Mouse (Mus musculus): Measurements from ENCODE around the gene Dpyd. TPM values are rescaled to one million over a fixed set of nuclear protein-coding genes. Genes with fewer than 3 reads are reported as not detected.

Gene Dpyd
- polyA plus RNA-seq, 1 experiment from 2014 or later: 10.7 TPM

DNA sequence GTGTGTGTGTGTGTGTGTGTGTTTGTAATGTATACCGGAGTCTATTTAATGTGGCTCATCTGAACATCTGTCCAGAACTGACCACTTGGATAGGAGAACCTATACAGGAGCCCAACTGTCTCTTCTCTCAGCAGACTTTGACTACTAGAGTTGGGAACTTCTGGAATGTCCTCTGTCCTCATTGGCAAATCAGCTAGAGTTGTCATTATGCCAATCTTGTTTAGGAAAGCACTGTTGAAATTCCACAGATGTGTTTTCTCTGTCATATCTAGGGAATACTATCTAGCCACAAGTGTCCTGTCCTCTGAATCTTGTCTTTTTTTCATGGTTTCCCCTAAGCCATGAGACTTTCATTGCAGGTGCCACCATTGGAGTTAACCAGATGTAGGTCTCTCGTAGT lies 718.7 kb downstream of the Dpyd start:
- Histone ChIP-seq H3K4me3 (ENCODE audit: low read depth, low read length) (no peak overlapping the region), H3K27me3 (replicated peaks; ENCODE audit: control insufficient read depth, insufficient read depth, low read length) (no peaks in the 10 kb centered on the region), H3K9ac (ENCODE audit: low read length) (no peak overlapping the region), H3K9me3 (ENCODE audit: control insufficient read depth, low read length) (no peaks in the 10 kb centered on the region), H3K27ac (ENCODE audit: low read depth) (no peak overlapping the region), H3K4me2 (ENCODE audit: low read length) (no peak overlapping the region), H3K36me3 (ENCODE audit: control insufficient read depth, insufficient read depth, low read length) (no peaks in the 10 kb centered on the region), H3K4me1 (replicated peaks; ENCODE audit: control insufficient read depth, insufficient read depth, low read length) (no peaks in the 10 kb centered on the region)
- WGBS: 87% methylated on average over 2 of the region's 2 CpGs
- no peak for DNase-seq (ENCODE audit: low spot score)
- ATAC-seq (replicated peaks; ENCODE audit: low FRiP score, low TSS enrichment, low read depth): no peak

DNA sequence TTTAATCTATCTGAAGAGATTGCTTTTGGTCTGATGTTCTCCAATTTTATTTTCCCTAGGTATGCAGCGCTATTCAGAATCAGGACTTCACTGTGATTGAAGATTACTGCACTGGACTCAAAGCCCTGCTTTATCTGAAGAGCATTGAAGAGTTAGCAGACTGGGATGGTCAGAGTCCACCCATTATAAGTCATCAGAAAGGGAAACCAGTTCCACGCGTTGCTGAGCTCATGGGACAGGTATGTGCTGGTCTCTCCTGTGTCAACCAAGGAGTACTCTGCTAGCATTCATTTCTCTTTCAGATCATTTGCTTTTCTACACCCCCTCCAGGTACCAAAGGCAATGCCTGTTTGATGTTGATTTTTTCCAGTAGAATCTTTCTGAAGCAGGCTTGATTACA lies 752.8 kb downstream of the Dpyd start:
- no peak for ATAC-seq (replicated peaks; ENCODE audit: low FRiP score, low TSS enrichment, low read depth)
- WGBS: 78% methylated on average over 3 of the region's 3 CpGs
- H3K9ac ChIP-seq (ENCODE audit: low read length): no peak overlapping the region
- no peak overlapping the region for H3K4me2 ChIP-seq (ENCODE audit: low read length)
- DNase-seq (ENCODE audit: low spot score): no peak
- no peaks in the 10 kb centered on the region for H3K36me3 ChIP-seq (ENCODE audit: control insufficient read depth, insufficient read depth, low read length)
- H3K4me1 ChIP-seq (replicated peaks; ENCODE audit: control insufficient read depth, insufficient read depth, low read length): no peaks in the 10 kb centered on the region
- H3K9me3 ChIP-seq (ENCODE audit: control insufficient read depth, low read length): no peaks in the 10 kb centered on the region
- no peak overlapping the region for H3K27ac ChIP-seq (ENCODE audit: low read depth)
- no peaks in the 10 kb centered on the region for H3K27me3 ChIP-seq (replicated peaks; ENCODE audit: control insufficient read depth, insufficient read depth, low read length)
- no peak overlapping the region for H3K4me3 ChIP-seq (ENCODE audit: low read depth, low read length)

DNA sequence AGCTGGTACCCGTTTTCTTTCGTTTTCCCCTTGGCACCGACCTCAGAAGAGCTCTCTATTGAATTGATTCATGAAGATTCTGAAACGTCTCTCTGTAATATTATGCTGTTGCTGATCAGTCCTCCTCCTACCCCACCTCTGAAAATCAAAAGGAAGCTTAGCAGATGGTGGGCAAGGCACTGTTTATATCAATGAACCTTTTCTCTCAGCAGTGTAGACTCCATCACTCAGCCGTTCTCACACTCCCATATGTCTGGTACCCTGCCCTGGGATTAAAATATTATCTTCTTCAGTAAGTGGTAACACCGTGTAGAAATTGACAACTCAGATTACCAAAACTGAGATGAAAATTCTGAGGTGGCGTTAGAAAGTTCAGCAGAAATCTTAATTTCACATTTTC lies 767.1 kb downstream of the Dpyd start:
- Histone ChIP-seq H3K27me3 (replicated peaks; ENCODE audit: control insufficient read depth, insufficient read depth, low read length) (no peaks in the 10 kb centered on the region), H3K9ac (ENCODE audit: low read length) (no peak overlapping the region), H3K4me3 (ENCODE audit: low read depth, low read length) (no peak overlapping the region), H3K27ac (ENCODE audit: low read depth) (no peak overlapping the region), H3K4me2 (ENCODE audit: low read length) (no peak overlapping the region), H3K36me3 (ENCODE audit: control insufficient read depth, insufficient read depth, low read length) (no peaks in the 10 kb centered on the region), H3K4me1 (replicated peaks; ENCODE audit: control insufficient read depth, insufficient read depth, low read length) (no peaks in the 10 kb centered on the region), H3K9me3 (ENCODE audit: control insufficient read depth, low read length) (no peaks in the 10 kb centered on the region)
- ATAC-seq (replicated peaks; ENCODE audit: low FRiP score, low TSS enrichment, low read depth) (no peak), DNase-seq (ENCODE audit: low spot score) (no peak)
- 72% methylated on average over 7 of the region's 7 CpGs for WGBS

DNA sequence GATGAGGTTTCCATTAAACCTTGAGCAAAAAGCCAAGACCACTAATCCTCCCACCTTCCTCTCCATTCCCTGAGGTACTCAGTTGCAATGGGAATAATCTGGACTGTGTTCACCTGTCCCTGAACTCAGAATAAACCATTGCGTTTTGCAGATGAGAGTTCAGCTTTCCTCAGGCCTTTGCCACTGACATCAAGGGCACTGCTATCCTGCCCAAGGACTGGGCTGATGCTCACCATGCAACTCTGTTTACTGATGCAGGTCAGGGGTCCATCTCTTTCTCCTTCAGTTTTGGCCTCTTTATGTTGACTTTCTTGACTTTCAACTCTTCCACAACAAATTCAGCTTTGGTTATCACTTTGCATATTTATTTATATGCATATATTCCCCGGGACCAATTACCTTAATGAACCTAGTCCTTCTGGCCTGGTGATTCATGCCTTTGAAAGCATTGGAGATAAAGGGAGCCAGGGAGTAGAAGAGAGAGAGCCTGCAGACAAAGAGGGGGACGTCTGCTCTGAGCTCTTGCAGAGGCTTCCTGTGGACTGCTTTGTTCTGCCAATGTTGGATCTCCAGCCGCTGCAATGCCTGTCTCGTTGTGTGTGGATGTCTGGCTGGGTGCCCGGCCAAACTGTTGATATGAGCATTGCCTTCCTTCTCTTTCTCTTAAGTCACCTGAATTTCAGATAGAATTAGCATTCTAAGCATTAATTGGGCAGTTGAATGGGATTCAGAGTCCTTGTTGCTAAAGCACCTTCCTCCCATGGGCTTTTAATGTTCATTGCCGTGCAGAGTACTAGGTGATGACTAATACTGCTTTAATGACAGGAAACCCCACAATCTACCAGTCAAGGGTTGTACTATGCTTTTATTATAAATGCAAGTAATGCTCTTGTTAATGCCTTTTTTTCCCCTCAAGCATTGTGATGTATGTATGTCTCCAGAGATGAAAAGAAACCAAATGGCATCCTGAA lies 771.7 kb downstream of the Dpyd start:
- Histone ChIP-seq H3K36me3 (ENCODE audit: control insufficient read depth, insufficient read depth, low read length) (no peaks in the 10 kb centered on the region), H3K9me3 (ENCODE audit: control insufficient read depth, low read length) (no peaks in the 10 kb centered on the region), H3K27ac (ENCODE audit: low read depth) (no peak overlapping the region), H3K4me1 (replicated peaks; ENCODE audit: control insufficient read depth, insufficient read depth, low read length) (no peaks in the 10 kb centered on the region), H3K9ac (ENCODE audit: low read length) (no peak overlapping the region), H3K27me3 (replicated peaks; ENCODE audit: control insufficient read depth, insufficient read depth, low read length) (no peaks in the 10 kb centered on the region), H3K4me2 (ENCODE audit: low read length) (no peak overlapping the region), H3K4me3 (ENCODE audit: low read depth, low read length) (no peak overlapping the region)
- WGBS: 49% methylated on average over 7 of the region's 7 CpGs
- DNase-seq (ENCODE audit: low spot score): no peak
- no peak for ATAC-seq (replicated peaks; ENCODE audit: low FRiP score, low TSS enrichment, low read depth)

DNA sequence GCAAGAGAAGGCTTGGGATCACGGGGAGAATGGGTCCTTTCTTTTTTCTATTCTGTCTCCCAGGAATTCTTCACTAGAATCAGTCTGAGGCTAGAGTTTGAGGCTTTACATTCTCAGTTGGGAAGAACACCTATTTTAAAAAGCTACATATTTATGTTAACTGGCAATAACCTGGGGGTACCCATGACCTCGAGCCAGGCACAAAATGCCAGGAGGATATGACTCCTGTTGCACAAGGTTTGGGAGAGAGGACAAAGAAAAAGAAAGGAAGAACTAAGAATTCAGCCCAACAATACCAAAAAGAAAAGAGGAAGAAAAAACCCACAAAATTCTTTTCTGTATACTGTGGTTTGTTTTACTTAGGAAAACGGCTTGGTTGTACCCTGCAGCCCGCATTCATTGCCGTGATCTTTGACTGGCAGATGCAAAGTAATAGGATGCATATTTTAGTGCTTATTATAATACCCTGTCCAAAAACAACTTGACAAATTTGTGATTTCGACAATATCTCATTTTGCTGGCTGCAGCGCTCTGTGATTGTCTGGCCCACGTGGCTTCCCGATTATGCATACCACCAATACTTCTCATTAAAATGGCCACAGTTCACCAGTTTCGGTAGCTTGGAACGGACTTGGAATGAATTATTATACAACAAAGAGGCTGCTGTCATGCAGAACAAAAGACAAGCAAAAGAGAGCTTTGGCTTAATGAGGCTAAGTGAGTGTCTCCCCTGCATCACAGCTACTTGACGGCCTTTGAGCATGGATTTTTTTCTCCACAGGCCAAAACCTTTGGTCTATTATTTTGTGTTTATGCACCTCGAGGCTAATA lies 799.8 kb downstream of the Dpyd start:
- Histone ChIP-seq H3K4me3 (ENCODE audit: low read depth, low read length) (no peak overlapping the region), H3K9me3 (ENCODE audit: control insufficient read depth, low read length) (no peaks in the 10 kb centered on the region), H3K9ac (ENCODE audit: low read length) (no peak overlapping the region), H3K27me3 (replicated peaks; ENCODE audit: control insufficient read depth, insufficient read depth, low read length) (no peaks in the 10 kb centered on the region), H3K4me1 (replicated peaks; ENCODE audit: control insufficient read depth, insufficient read depth, low read length) (no peaks in the 10 kb centered on the region), H3K4me2 (ENCODE audit: low read length) (no peak overlapping the region), H3K36me3 (ENCODE audit: control insufficient read depth, insufficient read depth, low read length) (no peaks in the 10 kb centered on the region), H3K27ac (ENCODE audit: low read depth) (no peak overlapping the region)
- ATAC-seq (replicated peaks; ENCODE audit: low FRiP score, low TSS enrichment, low read depth) (no peak), DNase-seq (ENCODE audit: low spot score) (no peak)
- 83% methylated on average over 13 of the region's 13 CpGs for WGBS

DNA sequence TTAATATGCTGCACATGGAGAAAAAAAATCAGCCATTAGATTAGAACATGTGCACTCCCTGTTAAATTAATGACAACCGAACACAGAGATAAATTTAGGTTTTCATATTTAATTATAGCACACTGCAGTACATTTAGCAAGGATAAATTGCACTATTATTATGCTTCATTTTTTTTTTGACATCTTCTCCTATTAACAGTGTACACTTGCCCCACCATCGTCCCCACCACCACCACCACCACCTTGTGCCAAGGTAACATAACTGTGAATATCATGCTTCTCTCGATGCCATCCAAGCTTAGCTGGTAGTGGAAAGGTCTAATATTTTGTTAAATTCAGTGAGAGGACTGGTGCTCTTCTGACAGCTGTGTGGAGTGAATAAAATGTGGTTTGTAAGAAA lies 800.5 kb downstream of the Dpyd start:
- Histone ChIP-seq H3K27me3 (replicated peaks; ENCODE audit: control insufficient read depth, insufficient read depth, low read length) (no peaks in the 10 kb centered on the region), H3K9me3 (ENCODE audit: control insufficient read depth, low read length) (no peaks in the 10 kb centered on the region), H3K9ac (ENCODE audit: low read length) (no peak overlapping the region), H3K4me3 (ENCODE audit: low read depth, low read length) (no peak overlapping the region), H3K36me3 (ENCODE audit: control insufficient read depth, insufficient read depth, low read length) (no peaks in the 10 kb centered on the region), H3K27ac (ENCODE audit: low read depth) (no peak overlapping the region), H3K4me2 (ENCODE audit: low read length) (no peak overlapping the region), H3K4me1 (replicated peaks; ENCODE audit: control insufficient read depth, insufficient read depth, low read length) (no peaks in the 10 kb centered on the region)
- ATAC-seq (replicated peaks; ENCODE audit: low FRiP score, low TSS enrichment, low read depth) (no peak), DNase-seq (ENCODE audit: low spot score) (no peak)
- 84% methylated on average over 3 of the region's 3 CpGs for WGBS

DNA sequence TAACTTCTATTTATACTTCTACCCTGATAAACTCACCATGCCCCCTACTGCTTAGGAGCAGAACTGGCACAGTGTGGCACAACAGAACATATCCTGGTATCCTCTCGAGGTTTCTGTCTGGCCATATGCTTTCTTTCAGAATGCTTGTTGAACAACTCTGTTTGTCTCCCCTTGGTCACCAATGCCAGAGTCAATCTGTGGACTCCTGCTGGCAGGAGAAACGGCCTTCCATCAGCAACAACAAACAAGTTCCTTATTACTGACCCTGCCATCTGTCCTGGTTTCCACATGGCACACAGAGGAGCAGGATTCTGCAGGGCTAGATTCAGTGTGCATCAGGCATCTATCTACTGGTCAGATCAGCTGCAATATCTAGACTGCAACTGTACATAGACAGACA lies 807.0 kb downstream of the Dpyd start:
- Histone ChIP-seq H3K9me3 (ENCODE audit: control insufficient read depth, low read length) (no peaks in the 10 kb centered on the region), H3K36me3 (ENCODE audit: control insufficient read depth, insufficient read depth, low read length) (no peaks in the 10 kb centered on the region), H3K9ac (ENCODE audit: low read length) (no peak overlapping the region), H3K4me3 (ENCODE audit: low read depth, low read length) (no peak overlapping the region), H3K4me1 (replicated peaks; ENCODE audit: control insufficient read depth, insufficient read depth, low read length) (no peaks in the 10 kb centered on the region), H3K27me3 (replicated peaks; ENCODE audit: control insufficient read depth, insufficient read depth, low read length) (no peaks in the 10 kb centered on the region), H3K4me2 (ENCODE audit: low read length) (no peak overlapping the region), H3K27ac (ENCODE audit: low read depth) (no peak overlapping the region)
- 61% methylated on average over 2 of the region's 2 CpGs for WGBS
- ATAC-seq (replicated peaks; ENCODE audit: low FRiP score, low TSS enrichment, low read depth) (no peak), DNase-seq (ENCODE audit: low spot score) (no peak)

DNA sequence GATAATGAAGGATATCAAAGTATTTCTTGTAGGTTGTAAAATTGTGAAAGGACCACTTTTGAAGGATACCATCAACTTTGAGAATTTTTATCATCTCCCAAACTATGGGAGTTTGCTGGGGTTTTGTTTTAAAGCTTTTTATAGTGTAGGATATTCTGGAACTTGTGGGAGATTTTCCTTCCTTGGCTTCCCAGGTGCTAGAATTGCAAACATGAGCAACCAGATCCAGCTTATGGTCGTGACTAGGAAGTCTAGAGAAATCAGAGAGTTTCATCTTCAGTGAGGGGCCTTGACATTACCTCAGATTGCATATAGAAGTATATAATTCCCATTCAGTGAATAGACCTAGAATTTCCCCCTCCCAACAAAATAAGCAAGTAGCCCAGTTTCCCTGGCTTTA lies 819.2 kb downstream of the Dpyd start:
- Histone ChIP-seq H3K4me3 (ENCODE audit: low read depth, low read length) (no peak overlapping the region), H3K27ac (ENCODE audit: low read depth) (no peak overlapping the region), H3K9ac (ENCODE audit: low read length) (no peak overlapping the region), H3K36me3 (ENCODE audit: control insufficient read depth, insufficient read depth, low read length) (no peaks in the 10 kb centered on the region), H3K4me2 (ENCODE audit: low read length) (no peak overlapping the region), H3K27me3 (replicated peaks; ENCODE audit: control insufficient read depth, insufficient read depth, low read length) (no peaks in the 10 kb centered on the region), H3K4me1 (replicated peaks; ENCODE audit: control insufficient read depth, insufficient read depth, low read length) (no peaks in the 10 kb centered on the region), H3K9me3 (ENCODE audit: control insufficient read depth, low read length) (no peaks in the 10 kb centered on the region)
- ATAC-seq (replicated peaks; ENCODE audit: low FRiP score, low TSS enrichment, low read depth): no peak
- no peak for DNase-seq (ENCODE audit: low spot score)
- WGBS: 68% methylated on average over 1 of the region's 1 CpGs

Data from intestine, embryonic 14.5 days (tissue).